Mouse (Mus musculus) spleen, adult 2 months (tissue): ENCODE data around the gene Scaf8. TPM values are rescaled to one million over a fixed set of nuclear protein-coding genes. Genes with fewer than 3 reads are reported as not detected.

Experiments
- DNase-seq, 2 experiments: peaks; one replicate each; pipeline versions ENCODE4 v3.0.0 to v3.0.0-alpha.2; 2012 to 2021; ENCODE audit warnings: low spot score in 2 of 2, low read depth in 1 of 2
- H3K27ac ChIP-seq: fragments of 200-500 bp; 2 replicates; pipeline ENCODE4 v1.5.1; 2012; ENCODE audit warnings: low read length, inconsistent platforms; ENCODE audit not compliant: insufficient read depth
- H3K27me3 ChIP-seq: fragments of 200-500 bp; 2 replicates; pipeline ENCODE4 v1.6.1; 2012; ENCODE audit warnings: mild to moderate bottlenecking, moderate library complexity, low read length, inconsistent platforms; ENCODE audit not compliant: control insufficient read depth, insufficient read depth
- H3K36me3 ChIP-seq: fragments of 200-500 bp; 2 replicates; pipeline ENCODE4 v1.6.1; 2012; ENCODE audit warnings: mild to moderate bottlenecking, low read length, inconsistent platforms; ENCODE audit not compliant: control insufficient read depth, insufficient read depth
- H3K4me1 ChIP-seq: fragments of 200-500 bp; 2 replicates; pipeline ENCODE4 v1.6.1; 2011; ENCODE audit warnings: inconsistent platforms; ENCODE audit not compliant: control insufficient read depth, insufficient read depth, insufficient read length
- H3K4me3 ChIP-seq: fragments of 200-500 bp; 2 replicates; pipeline ENCODE4 v1.5.1; 2011; ENCODE audit warnings: mild to moderate bottlenecking, inconsistent platforms; ENCODE audit not compliant: insufficient read depth, insufficient read length; ENCODE audit errors: extremely low read depth
- CTCF ChIP-seq: fragments of 200-500 bp; IDR thresholded peaks from 2 replicates; pipeline ENCODE4 v1.5.1; 2011; ENCODE audit warnings: mild to moderate bottlenecking, inconsistent platforms; ENCODE audit not compliant: insufficient read depth, insufficient read length, insufficient replicate concordance; ENCODE audit errors: extremely low read depth
- POLR2A ChIP-seq: fragments of 200-500 bp; IDR thresholded peaks from 2 replicates; pipeline ENCODE4 v1.6.1; 2011; ENCODE audit warnings: low read depth, low read length, inconsistent platforms
- WGBS: fragments of 180-500 bp; shearing (Covaris S2); methylation state at CpG from one replicate; pipeline ENCODE4 v1.1.7; 2018; 5-methylcytosine and 5-hydroxymethylcytosine counted together
- polyA plus RNA-seq: library from polyadenylated mRNA; depleted of rRNA; stranded (reverse); fragments of >200 nt; gene quantifications from 2 replicates; pipeline ENCODE4 v1.2.3, GENCODE M21; 2012

The Scaf8 gene
- polyA plus RNA-seq, 1 experiment, result 18.6 TPM

- Histone ChIP-seq H3K4me1 (no peaks in the 10 kb centered on the region; the same call in 1 of the 2 replicates), H3K27ac (no peak overlapping the region), H3K4me3 (no peak overlapping the region), H3K27me3 (no peaks in the 10 kb centered on the region), H3K36me3 (peaks cover 21% of the 10 kb centered on the region)
- 93% methylated on average over 8 of the region's 8 CpGs for WGBS
- TF ChIP-seq CTCF (no peak), POLR2A (no peak)
- no peak for DNase-seq
Measured at GRCm38 (mm10) chr17:3200328-3200727, 85.6 kb downstream of the Scaf8 start.

- 38% methylated on average over 4 of the region's 4 CpGs for WGBS
- H3K4me1 ChIP-seq, result no peaks in the 10 kb centered on the region; the same call in 1 of the 2 replicates
- TF ChIP-seq POLR2A, result no peak
- no peak overlapping the region for H3K27ac ChIP-seq
- no peak for DNase-seq
- H3K4me3 ChIP-seq, result no peak overlapping the region
- no peaks in the 10 kb centered on the region for H3K27me3 ChIP-seq
- peaks cover 5% of the 10 kb centered on the region for H3K36me3 ChIP-seq
Measured at GRCm38 (mm10) chr17:3203916-3204315, 89.1 kb downstream of the Scaf8 start.

- no peak for TF ChIP-seq POLR2A
- no peak for TF ChIP-seq CTCF
- no peak overlapping the region for H3K4me3 ChIP-seq
- peaks cover 2% of the 10 kb centered on the region for H3K36me3 ChIP-seq
- H3K27ac ChIP-seq, result no peak overlapping the region
- DNase-seq, result no peak
- no peaks in the 10 kb centered on the region for H3K27me3 ChIP-seq
- WGBS, result 35% methylated on average over 7 of the region's 7 CpGs
- H3K4me1 ChIP-seq, result no peaks in the 10 kb centered on the region; the same call in 1 of the 2 replicates
Measured at GRCm38 (mm10) chr17:3204826-3205405, 90.1 kb downstream of the Scaf8 start.

DNA sequence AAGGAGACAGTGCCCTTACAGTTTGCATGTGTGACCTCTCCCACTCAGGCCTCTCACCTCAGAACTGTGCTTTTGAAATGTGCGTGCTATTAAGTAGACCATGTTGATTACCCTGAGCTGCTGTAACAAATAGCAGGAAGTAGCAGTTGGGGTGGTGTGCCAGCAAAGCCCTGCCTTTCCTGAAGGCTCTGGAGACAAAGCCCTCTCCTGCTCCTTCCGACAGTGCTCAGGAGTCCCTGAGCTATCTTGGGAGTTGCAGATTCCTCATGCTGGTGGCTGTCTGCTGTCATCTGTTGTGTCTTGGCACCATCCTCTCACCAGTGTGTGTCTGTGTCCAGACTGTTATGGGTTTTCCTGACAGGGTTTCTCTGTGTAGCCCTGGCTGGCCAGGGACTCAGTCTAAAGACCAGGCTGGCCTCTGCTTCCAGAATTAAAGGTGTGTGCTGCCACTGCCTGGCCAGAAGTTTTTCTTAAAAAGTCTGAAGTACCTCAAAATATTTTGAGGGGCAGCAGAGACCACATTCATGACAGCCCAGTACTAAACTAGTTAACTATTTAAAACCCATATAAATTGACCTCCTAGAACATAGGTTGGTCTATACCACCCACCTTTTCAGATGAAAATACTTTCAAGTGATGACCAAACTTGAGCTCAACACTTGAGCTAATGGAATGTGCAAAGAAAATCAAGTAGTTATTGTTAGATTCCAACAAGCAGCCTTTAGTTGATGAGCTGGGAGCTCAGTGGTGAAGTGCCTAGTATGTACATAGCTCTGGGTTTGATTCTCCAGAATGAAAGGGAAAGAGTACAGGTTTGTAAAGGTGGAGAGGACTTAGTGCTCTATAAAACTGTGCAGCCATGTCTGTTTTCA, 92.0 kb downstream of the Scaf8 start:
- Histone ChIP-seq H3K4me3 (no peak overlapping the region), H3K4me1 (no peaks in the 10 kb centered on the region; the same call in 1 of the 2 replicates), H3K27ac (no peak overlapping the region), H3K27me3 (no peaks in the 10 kb centered on the region), H3K36me3 (peaks cover 2% of the 10 kb centered on the region; the same call in 1 of the 2 replicates)
- 73% methylated on average over 2 of the region's 2 CpGs for WGBS
- no peak for TF ChIP-seq CTCF
- no peak for TF ChIP-seq POLR2A
- no peak for DNase-seq

DNA sequence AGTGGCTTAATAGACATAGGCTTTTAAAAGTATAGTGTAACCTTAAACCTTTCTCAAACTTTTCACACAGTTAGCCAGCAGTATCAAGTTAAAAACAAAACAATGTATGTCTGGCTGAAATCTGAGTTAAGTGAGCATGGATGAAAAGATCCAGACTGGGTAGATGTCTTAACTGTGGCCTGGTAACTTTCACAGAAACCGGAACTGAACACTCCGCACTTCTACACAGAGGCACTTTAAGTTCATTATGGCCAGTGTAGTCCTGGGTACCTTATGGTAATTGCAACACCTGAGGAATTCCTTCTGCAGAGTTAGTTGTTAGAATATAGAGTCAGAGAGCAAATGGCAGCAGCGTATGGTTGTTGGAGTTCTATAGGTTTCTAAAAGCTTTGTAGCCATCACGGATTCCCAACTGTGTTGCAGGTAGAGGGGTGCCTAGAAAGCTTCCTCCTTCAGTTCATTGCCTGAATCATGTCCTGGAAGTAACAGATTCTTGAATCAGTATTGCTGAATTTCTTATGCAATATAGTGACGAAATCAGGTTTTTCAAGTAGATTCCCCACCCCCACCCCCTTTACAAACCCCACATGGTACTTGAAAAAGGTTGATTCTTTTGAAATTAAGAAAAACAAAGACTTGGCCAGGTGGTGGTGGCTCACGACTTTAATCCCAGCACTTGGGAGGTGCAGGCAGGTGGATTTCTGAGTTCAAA, 92.9 kb downstream of the Scaf8 start:
- no peaks in the 10 kb centered on the region; the same call in 1 of the 2 replicates for H3K4me1 ChIP-seq
- WGBS, result 89% methylated on average over 6 of the region's 6 CpGs
- H3K36me3 ChIP-seq, result peaks cover 2% of the 10 kb centered on the region; the same call in 1 of the 2 replicates
- H3K4me3 ChIP-seq, result no peak overlapping the region
- H3K27me3 ChIP-seq, result no peaks in the 10 kb centered on the region
- no peak for TF ChIP-seq POLR2A
- no peak for TF ChIP-seq CTCF
- H3K27ac ChIP-seq, result no peak overlapping the region
- no peak for DNase-seq

- TF ChIP-seq POLR2A (no peak), CTCF (no peak)
- H3K36me3 ChIP-seq, result peaks cover 2% of the 10 kb centered on the region; the same call in 1 of the 2 replicates
Measured at GRCm38 (mm10) chr17:3208471-3208870, 93.7 kb downstream of the Scaf8 start.

DNA sequence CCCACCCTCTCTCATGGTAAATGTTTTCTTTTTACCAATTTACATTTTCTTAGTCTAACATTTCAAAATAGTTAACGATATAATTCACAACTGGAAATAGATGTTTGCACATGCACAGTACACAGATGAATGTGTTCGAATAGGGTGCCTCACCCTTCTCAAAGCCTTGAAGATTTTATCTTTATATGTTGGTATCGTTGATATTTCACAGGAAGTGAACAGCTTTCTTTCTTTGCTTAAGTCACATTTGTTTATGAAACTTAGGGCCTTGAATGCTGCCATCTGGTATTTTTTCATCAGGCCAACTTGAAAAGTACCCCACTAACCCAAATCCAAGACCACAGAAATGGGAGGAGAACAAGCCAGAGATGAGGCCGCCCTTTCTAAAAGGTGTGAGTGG, 94.8 kb downstream of the Scaf8 start:
- no peaks in the 10 kb centered on the region; the same call in 1 of the 2 replicates for H3K4me1 ChIP-seq
- no peak overlapping the region for H3K27ac ChIP-seq
- peaks cover 2% of the 10 kb centered on the region; the same call in 1 of the 2 replicates for H3K36me3 ChIP-seq
- H3K27me3 ChIP-seq, result no peaks in the 10 kb centered on the region
- DNase-seq, result no peak
- no peak for TF ChIP-seq POLR2A
- 74% methylated on average over 4 of the region's 4 CpGs for WGBS
- no peak overlapping the region for H3K4me3 ChIP-seq

More at GRCm38 (mm10) chr17:3208471-3208870, 93.7 kb downstream of the Scaf8 start:
- Histone ChIP-seq H3K4me1 (no peaks in the 10 kb centered on the region; the same call in 1 of the 2 replicates), H3K4me3 (no peak overlapping the region), H3K27me3 (no peaks in the 10 kb centered on the region), H3K27ac (no peak overlapping the region)
- no peak for DNase-seq
- whole genome bisulfite sequencing, result 82% methylated on average over 1 of the region's 1 CpGs
